Comparison of ENCODE assay signal across 29 mouse cellular contexts in genomic region chr4:46758340-46759041, GRCm38 (mm10).
DNase-seq lines count a peak whose midpoint lies in the region; ATAC-seq and TF ChIP-seq lines count a peak whose summit lies in the region.
"Had no signal": no experiment of that assay in that cellular context is flagged by ENCODE, and none has a peak within 500 bp of the region (broad histone marks: within the 10 kb centered on the region; RNA-seq: fewer than 3 reads in every experiment).

No protein-coding gene starts in this region.

- DNase-seq in hindbrain, postnatal 0 days (ENCODE audit: low spot score) = no peak
- DNase-seq in left cerebral cortex, adult 2 months (ENCODE audit: extremely low spot score in 1 of 2, low spot score in 2 of 2) = no peak
- no peak for DNase-seq in left cerebral cortex, postnatal 36 days (ENCODE audit: low spot score in 2 of 2)
- peak; percentile 16 for DNase-seq in thymus, postnatal 4 days
- DNase-seq in thymus, postnatal 10 days (ENCODE audit: low spot score in 2 of 2) = no peak
- no peak for DNase-seq in adipocyte (ENCODE audit: low spot score)
- DNase-seq: adrenal gland, adult 8-10 months; B cell, adult 2 months; cerebellum, adult 9-10 months; cerebellum, postnatal 36 days; gastrocnemius, postnatal 14 days; heart, postnatal 36 days; kidney, adult 2 months; kidney, postnatal 4 days; left cerebral cortex, postnatal 4 days; retina, postnatal 1 day; right cerebral cortex, postnatal 14 days; thymus, postnatal 14 days had no signal

- intact Hi-C loops in left cerebral cortex, adult 2 months (cut with DNase I) = no loop called here
- intact Hi-C loops in left cerebral cortex, postnatal 36 days (cut with DNase I) = no loop called here

- H3K4me1 ChIP-seq in hindbrain, postnatal 0 days (ENCODE audit: insufficient read depth, low read length) = no peaks in the 10 kb centered on the region
- peaks cover 10% of the 10 kb centered on the region for H3K4me1 ChIP-seq in hindbrain, embryonic 12.5 days
- H3K4me1 ChIP-seq: heart, embryonic 15.5 days; limb, embryonic 15.5 days; lung, embryonic 15.5 days; neural tube, embryonic 15.5 days had no signal

- no peak overlapping the region for H3K9ac ChIP-seq in hindbrain, postnatal 0 days (replicated peaks; ENCODE audit: low read length)
- no peak overlapping the region for H3K9ac ChIP-seq in hindbrain, embryonic 12.5 days
- H3K9ac ChIP-seq: heart, embryonic 15.5 days; hindbrain, embryonic 13.5 days; limb, embryonic 15.5 days; liver, embryonic 14.5 days; lung, embryonic 15.5 days; midbrain, embryonic 13.5 days; neural tube, embryonic 15.5 days had no signal

- WGBS in hindbrain, postnatal 0 days = 58% methylated on average over 7 of the region's 7 CpGs
- 75% methylated on average over 7 of the region's 7 CpGs for whole genome bisulfite sequencing in hindbrain, embryonic 12.5 days

- no peaks in the 10 kb centered on the region for H3K36me3 ChIP-seq in hindbrain, postnatal 0 days (ENCODE audit: insufficient read depth, low read length)
- H3K36me3 ChIP-seq in hindbrain, embryonic 12.5 days = no peaks in the 10 kb centered on the region
- H3K36me3 ChIP-seq: heart, embryonic 10.5 days; heart, embryonic 15.5 days; hindbrain, embryonic 13.5 days; limb, embryonic 15.5 days; lung, embryonic 15.5 days; midbrain, embryonic 13.5 days; neural tube, embryonic 15.5 days had no signal

- TF ChIP-seq CTCF in hindbrain, postnatal 0 days (IDR thresholded peaks at IDR 0.05; ENCODE audit: low read depth) = peak; percentile 50
- TF ChIP-seq CTCF in left cerebral cortex, adult 2 months (IDR thresholded peaks at IDR 0.05) = peak; percentile 8

- H3K9me3 ChIP-seq in hindbrain, postnatal 0 days (ENCODE audit: low read length) = no peaks in the 10 kb centered on the region
- H3K9me3 ChIP-seq in hindbrain, embryonic 12.5 days (replicated peaks) = no peaks in the 10 kb centered on the region
- H3K9me3 ChIP-seq: heart, embryonic 10.5 days; heart, embryonic 15.5 days; hindbrain, embryonic 13.5 days; limb, embryonic 15.5 days; lung, embryonic 15.5 days; midbrain, embryonic 13.5 days; neural tube, embryonic 15.5 days had no signal

- H3K27me3 ChIP-seq in hindbrain, postnatal 0 days (ENCODE audit: insufficient read depth, low read length) = no peaks in the 10 kb centered on the region
- no peaks in the 10 kb centered on the region; the same call in 1 of the 2 replicates for H3K27me3 ChIP-seq in hindbrain, embryonic 12.5 days
- H3K27me3 ChIP-seq: hindbrain, embryonic 13.5 days; limb, embryonic 15.5 days; lung, embryonic 15.5 days; midbrain, embryonic 13.5 days; neural tube, embryonic 15.5 days had no signal

- H3K27ac ChIP-seq in hindbrain, postnatal 0 days = no peak overlapping the region
- no peak overlapping the region for H3K27ac ChIP-seq in hindbrain, embryonic 12.5 days
- H3K27ac ChIP-seq in left cerebral cortex, adult 2 months = peak overlapping the region; percentile 79; the same call in 1 of the 2 replicates
- H3K27ac ChIP-seq: heart, embryonic 10.5 days; heart, embryonic 15.5 days; hindbrain, embryonic 13.5 days; limb, embryonic 15.5 days; liver, embryonic 14.5 days; lung, embryonic 15.5 days; midbrain, embryonic 13.5 days; neural tube, embryonic 15.5 days had no signal

- H3K4me2 ChIP-seq in hindbrain, postnatal 0 days (ENCODE audit: low read depth, low read length) = no peak overlapping the region
- H3K4me2 ChIP-seq in hindbrain, embryonic 12.5 days (replicated peaks) = no peak overlapping the region
- H3K4me2 ChIP-seq: heart, embryonic 15.5 days; hindbrain, embryonic 13.5 days; limb, embryonic 15.5 days; lung, embryonic 15.5 days; midbrain, embryonic 13.5 days; neural tube, embryonic 15.5 days had no signal

- ATAC-seq in hindbrain, postnatal 0 days = peak; percentile 39; the same call in 1 of the 2 replicates
- no peak for ATAC-seq in hindbrain, embryonic 12.5 days (ENCODE audit: low FRiP score)
- ATAC-seq: activated CD4-positive, CD25-positive, alpha-beta regulatory T cell, adult 4 months; forebrain, embryonic 14.5 days; midbrain, embryonic 13.5 days had no signal

- no peak overlapping the region for H3K4me3 ChIP-seq in hindbrain, postnatal 0 days (ENCODE audit: low read length)
- H3K4me3 ChIP-seq in hindbrain, embryonic 12.5 days = no peak overlapping the region
- H3K4me3 ChIP-seq in left cerebral cortex, adult 2 months = no peak overlapping the region
- H3K4me3 ChIP-seq: heart, embryonic 10.5 days; heart, embryonic 15.5 days; hindbrain, embryonic 13.5 days; limb, embryonic 15.5 days; lung, embryonic 15.5 days; midbrain, embryonic 13.5 days; neural tube, embryonic 15.5 days had no signal
